Mouse (Mus musculus): ENCODE results near the gene Gm28510.
"Not testable (repeated sequence)": the region's sequence is repeated elsewhere in the genome, so short reads cannot be mapped to it uniquely, and the experiment has no call there.

Gm28510 gene

GRCm38 (mm10) chrY:10412437-10412836 is at the start of gene Gm28510:
Gene Gm28510 (plus strand): TSS chrY:10412737.
- not testable (repeated sequence) for DNase-seq
